Mouse (Mus musculus): ENCODE results near the gene Zfp771. TPM values are rescaled to one million over a fixed set of nuclear protein-coding genes. Genes with fewer than 3 reads are reported as not detected.
A peak's percentile ranks its signal among the peaks of the same experiment; 100 is the strongest.

The Zfp771 gene
- polyA plus RNA-seq, 1 experiment from 2014 or later, result 54.9 TPM

DNA sequence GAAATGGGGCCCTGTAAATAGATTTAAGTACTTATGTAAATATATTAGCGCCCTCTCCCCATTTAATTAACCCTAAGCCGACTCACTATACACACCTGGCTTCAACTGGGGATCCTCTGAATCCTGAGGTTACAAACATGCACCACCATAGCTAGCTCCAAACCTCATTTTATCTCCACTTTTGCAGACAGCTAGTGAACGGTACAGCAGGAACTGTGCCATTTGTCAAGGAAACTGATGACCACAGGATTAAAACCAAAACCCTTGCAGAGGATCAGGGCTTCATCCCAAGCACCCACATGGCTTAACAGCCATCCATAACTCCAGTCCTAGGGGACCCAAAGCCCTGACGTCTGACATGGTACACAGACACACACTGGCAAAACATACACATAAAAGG is 10.9 kb downstream of the Zfp771 start:
- ATAC-seq (ENCODE audit: insufficient number of reproducible peaks, insufficient read depth, low FRiP score, low read depth), result no peak
- Histone ChIP-seq H3K27me3 (ENCODE audit: control insufficient read depth, insufficient read depth, low read length) (no peaks in the 10 kb centered on the region), H3K9ac (replicated peaks; ENCODE audit: low read depth, low read length) (peak overlapping the region; percentile 53; the same call in 1 of the 2 replicates), H3K4me1 (ENCODE audit: control insufficient read depth, insufficient read depth, low read length) (0 out of 2 replicates have a peak, but pooled peaks cover 9% of the 10 kb centered on the region), H3K36me3 (ENCODE audit: control insufficient read depth, insufficient read depth, low read length) (peaks cover 33% of the 10 kb centered on the region), H3K27ac (ENCODE audit: low read length) (peak overlapping the region; percentile 85), H3K9me3 (ENCODE audit: control insufficient read depth, low read depth, low read length) (no peaks in the 10 kb centered on the region), H3K4me2 (replicated peaks; ENCODE audit: low read depth, low read length) (peak overlapping the region; percentile 89), H3K4me3 (ENCODE audit: low read depth, low read length) (peak overlapping the region; percentile 54)
- WGBS, result 9% methylated on average over 4 of the region's 4 CpGs

- no peak for ATAC-seq (ENCODE audit: insufficient number of reproducible peaks, insufficient read depth, low FRiP score, low read depth)
- 91% methylated on average over 2 of the region's 2 CpGs for WGBS
- H3K27ac ChIP-seq (ENCODE audit: low read length), result no peak overlapping the region
- 0 out of 2 replicates have a peak, but pooled peaks cover 9% of the 10 kb centered on the region for H3K4me1 ChIP-seq (ENCODE audit: control insufficient read depth, insufficient read depth, low read length)
- H3K4me2 ChIP-seq (replicated peaks; ENCODE audit: low read depth, low read length), result no peak overlapping the region
- H3K9me3 ChIP-seq (ENCODE audit: control insufficient read depth, low read depth, low read length), result no peaks in the 10 kb centered on the region
- H3K27me3 ChIP-seq (ENCODE audit: control insufficient read depth, insufficient read depth, low read length), result no peaks in the 10 kb centered on the region
- H3K4me3 ChIP-seq (ENCODE audit: low read depth, low read length), result no peak overlapping the region
- peaks cover 28% of the 10 kb centered on the region for H3K36me3 ChIP-seq (ENCODE audit: control insufficient read depth, insufficient read depth, low read length)
- no peak overlapping the region for H3K9ac ChIP-seq (replicated peaks; ENCODE audit: low read depth, low read length)
Measured at GRCm38 (mm10) chr7:127255965-127256364, 11.9 kb downstream of the Zfp771 start.

DNA sequence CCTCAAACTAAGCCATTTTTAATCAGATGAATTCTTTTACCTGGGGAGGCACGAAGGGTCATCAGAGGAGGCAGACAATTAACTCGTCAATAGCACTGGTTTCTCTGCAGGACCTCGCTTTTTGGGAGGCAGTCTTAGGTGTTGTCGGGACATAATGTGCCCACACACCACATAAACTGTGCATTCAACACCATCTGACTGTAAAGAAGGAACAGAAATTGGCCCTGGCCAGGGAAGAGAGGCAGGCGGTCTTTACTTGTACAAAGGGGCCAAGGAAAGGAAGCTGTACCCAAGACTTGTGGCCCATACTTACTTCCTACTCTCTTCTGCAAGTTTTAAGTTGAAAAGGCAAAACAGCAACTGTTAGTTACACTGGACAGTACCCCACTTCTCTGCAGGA is 12.4 kb downstream of the Zfp771 start:
- Histone ChIP-seq H3K36me3 (ENCODE audit: control insufficient read depth, insufficient read depth, low read length) (peaks cover 28% of the 10 kb centered on the region), H3K27ac (ENCODE audit: low read length) (no peak overlapping the region), H3K27me3 (ENCODE audit: control insufficient read depth, insufficient read depth, low read length) (no peaks in the 10 kb centered on the region), H3K4me2 (replicated peaks; ENCODE audit: low read depth, low read length) (no peak overlapping the region), H3K9me3 (ENCODE audit: control insufficient read depth, low read depth, low read length) (no peaks in the 10 kb centered on the region), H3K4me1 (ENCODE audit: control insufficient read depth, insufficient read depth, low read length) (0 out of 2 replicates have a peak, but pooled peaks cover 9% of the 10 kb centered on the region), H3K9ac (replicated peaks; ENCODE audit: low read depth, low read length) (no peak overlapping the region), H3K4me3 (ENCODE audit: low read depth, low read length) (no peak overlapping the region)
- no peak for ATAC-seq (ENCODE audit: insufficient number of reproducible peaks, insufficient read depth, low FRiP score, low read depth)
- 87% methylated on average over 5 of the region's 5 CpGs for WGBS

- Histone ChIP-seq H3K4me3 (ENCODE audit: low read depth, low read length) (peak overlapping the region; percentile 70), H3K27me3 (ENCODE audit: control insufficient read depth, insufficient read depth, low read length) (no peaks in the 10 kb centered on the region), H3K36me3 (ENCODE audit: control insufficient read depth, insufficient read depth, low read length) (peaks cover 18% of the 10 kb centered on the region; the same call in 1 of the 2 replicates), H3K27ac (ENCODE audit: low read length) (no peak overlapping the region), H3K4me2 (replicated peaks; ENCODE audit: low read depth, low read length) (peak overlapping the region; percentile 71), H3K9me3 (ENCODE audit: control insufficient read depth, low read depth, low read length) (no peaks in the 10 kb centered on the region), H3K4me1 (ENCODE audit: control insufficient read depth, insufficient read depth, low read length) (0 out of 2 replicates have a peak, but pooled peaks cover 9% of the 10 kb centered on the region), H3K9ac (replicated peaks; ENCODE audit: low read depth, low read length) (no peak overlapping the region)
- 71% methylated on average over 8 of the region's 8 CpGs for WGBS
- ATAC-seq (ENCODE audit: insufficient number of reproducible peaks, insufficient read depth, low FRiP score, low read depth), result no peak
Measured at GRCm38 (mm10) chr7:127259186-127259905, 15.3 kb downstream of the Zfp771 start.

GRCm38 (mm10) chr7:127260309-127261111 is 16.4 kb downstream of the Zfp771 start, which contains the start of gene Dctpp1:
TSS of gene Dctpp1 (minus strand) at chr7:127260709.
- peak; percentile 98 for ATAC-seq (ENCODE audit: insufficient number of reproducible peaks, insufficient read depth, low FRiP score, low read depth)
- Histone ChIP-seq H3K4me1 (ENCODE audit: control insufficient read depth, insufficient read depth, low read length) (0 out of 2 replicates have a peak, but pooled peaks cover 2% of the 10 kb centered on the region), H3K9me3 (ENCODE audit: control insufficient read depth, low read depth, low read length) (no peaks in the 10 kb centered on the region), H3K27me3 (ENCODE audit: control insufficient read depth, insufficient read depth, low read length) (no peaks in the 10 kb centered on the region), H3K4me3 (ENCODE audit: low read depth, low read length) (peak within 1 kb of the TSS; percentile 70), H3K27ac (ENCODE audit: low read length) (no peak within 1 kb of the TSS), H3K9ac (replicated peaks; ENCODE audit: low read depth, low read length) (peak within 1 kb of the TSS; percentile 65), H3K4me2 (replicated peaks; ENCODE audit: low read depth, low read length) (peak within 1 kb of the TSS; percentile 71), H3K36me3 (ENCODE audit: control insufficient read depth, insufficient read depth, low read length) (peaks cover 18% of the 10 kb centered on the region; the same call in 1 of the 2 replicates)
- under 1% methylated on average over 50 of the region's 50 CpGs for whole genome bisulfite sequencing

DNA sequence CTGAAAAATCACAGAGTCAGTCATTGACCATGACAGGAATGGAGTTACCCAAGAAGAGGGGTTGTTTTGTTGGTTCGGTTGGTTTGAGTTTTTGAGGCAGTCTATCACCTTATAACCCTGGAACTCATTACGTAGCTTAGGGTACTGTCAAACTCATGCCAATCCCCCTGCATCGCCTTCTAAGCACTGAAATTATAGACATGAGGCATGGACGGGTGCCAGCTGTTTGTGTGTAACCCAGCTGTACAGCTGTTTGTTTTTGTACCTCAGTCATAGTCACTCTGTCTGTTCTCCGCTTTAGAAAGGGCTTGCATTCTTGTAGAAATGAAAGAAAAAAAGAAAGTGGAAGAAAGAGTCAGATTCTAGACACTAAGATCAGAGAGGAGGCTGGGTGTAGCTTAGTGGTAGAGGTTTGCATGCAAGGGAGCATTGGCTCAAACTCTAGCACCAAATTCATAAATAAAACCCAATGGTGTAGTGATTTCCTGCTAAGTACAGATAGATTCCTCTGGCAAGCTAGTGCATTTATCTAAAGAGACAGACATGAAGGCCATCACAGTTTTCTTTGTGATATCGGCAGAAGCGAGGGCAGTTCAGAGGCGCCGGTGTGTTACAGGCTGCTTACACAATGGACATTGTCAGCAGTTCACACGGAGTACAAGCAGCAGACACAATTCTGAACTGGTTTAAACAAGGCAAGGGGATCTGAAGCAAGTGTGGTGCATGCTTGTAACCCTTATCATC is 18.3 kb downstream of the Zfp771 start:
- Histone ChIP-seq H3K4me1 (ENCODE audit: control insufficient read depth, insufficient read depth, low read length) (0 out of 2 replicates have a peak, but pooled peaks cover 2% of the 10 kb centered on the region), H3K9me3 (ENCODE audit: control insufficient read depth, low read depth, low read length) (no peaks in the 10 kb centered on the region), H3K36me3 (ENCODE audit: control insufficient read depth, insufficient read depth, low read length) (peaks cover 12% of the 10 kb centered on the region; the same call in 1 of the 2 replicates), H3K27me3 (ENCODE audit: control insufficient read depth, insufficient read depth, low read length) (no peaks in the 10 kb centered on the region), H3K9ac (replicated peaks; ENCODE audit: low read depth, low read length) (no peak overlapping the region), H3K27ac (ENCODE audit: low read length) (no peak overlapping the region), H3K4me2 (replicated peaks; ENCODE audit: low read depth, low read length) (no peak overlapping the region), H3K4me3 (ENCODE audit: low read depth, low read length) (no peak overlapping the region)
- WGBS, result 76% methylated on average over 10 of the region's 10 CpGs
- no peak for ATAC-seq (ENCODE audit: insufficient number of reproducible peaks, insufficient read depth, low FRiP score, low read depth)

GRCm38 (mm10) chr7:127263526-127263925 is 19.5 kb downstream of the Zfp771 start:
- no peak for ATAC-seq (ENCODE audit: insufficient number of reproducible peaks, insufficient read depth, low FRiP score, low read depth)
- no peak overlapping the region for H3K4me3 ChIP-seq (ENCODE audit: low read depth, low read length)
- WGBS, result 96% methylated on average over 3 of the region's 3 CpGs

DNA sequence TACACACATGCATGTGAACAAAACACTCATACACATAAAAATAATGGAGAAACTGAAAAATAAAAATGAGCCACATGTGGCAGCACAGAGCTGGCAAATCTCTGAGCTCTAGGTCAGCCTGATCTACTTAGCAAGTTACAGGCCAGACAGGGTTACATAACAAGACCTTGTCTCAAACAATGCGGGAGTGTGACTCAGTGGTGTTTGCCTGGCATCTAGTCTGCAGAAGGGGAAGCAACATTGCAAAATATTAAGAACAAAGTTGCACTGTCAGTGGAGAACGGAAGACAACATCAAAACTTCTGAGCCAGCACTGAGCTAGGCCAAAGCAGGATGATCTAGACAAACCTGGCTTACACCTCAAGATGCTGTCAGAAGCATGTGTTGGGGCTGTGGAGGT is 26.2 kb downstream of the Zfp771 start:
- no peak for ATAC-seq (ENCODE audit: insufficient number of reproducible peaks, insufficient read depth, low FRiP score, low read depth)
- WGBS, result 70% methylated on average over 2 of the region's 2 CpGs
- H3K4me1 ChIP-seq (ENCODE audit: control insufficient read depth, insufficient read depth, low read length), result peaks cover 14% of the 10 kb centered on the region
- H3K27ac ChIP-seq (ENCODE audit: low read length), result no peak overlapping the region
- H3K9me3 ChIP-seq (ENCODE audit: control insufficient read depth, low read depth, low read length), result 0 out of 2 replicates have a peak, but pooled peaks cover 5% of the 10 kb centered on the region
- no peak overlapping the region for H3K4me2 ChIP-seq (replicated peaks; ENCODE audit: low read depth, low read length)
- H3K4me3 ChIP-seq (ENCODE audit: low read depth, low read length), result no peak overlapping the region
- H3K27me3 ChIP-seq (ENCODE audit: control insufficient read depth, insufficient read depth, low read length), result no peaks in the 10 kb centered on the region
- peaks cover 19% of the 10 kb centered on the region; the same call in 1 of the 2 replicates for H3K36me3 ChIP-seq (ENCODE audit: control insufficient read depth, insufficient read depth, low read length)
- no peak overlapping the region for H3K9ac ChIP-seq (replicated peaks; ENCODE audit: low read depth, low read length)

More at GRCm38 (mm10) chr7:127263526-127263925, 19.5 kb downstream of the Zfp771 start:
- Histone ChIP-seq H3K4me1 (ENCODE audit: control insufficient read depth, insufficient read depth, low read length) (0 out of 2 replicates have a peak, but pooled peaks cover 2% of the 10 kb centered on the region), H3K9me3 (ENCODE audit: control insufficient read depth, low read depth, low read length) (0 out of 2 replicates have a peak, but pooled peaks cover 3% of the 10 kb centered on the region), H3K27me3 (ENCODE audit: control insufficient read depth, insufficient read depth, low read length) (no peaks in the 10 kb centered on the region), H3K36me3 (ENCODE audit: control insufficient read depth, insufficient read depth, low read length) (peaks cover 7% of the 10 kb centered on the region; the same call in 1 of the 2 replicates), H3K9ac (replicated peaks; ENCODE audit: low read depth, low read length) (no peak overlapping the region), H3K27ac (ENCODE audit: low read length) (no peak overlapping the region), H3K4me2 (replicated peaks; ENCODE audit: low read depth, low read length) (no peak overlapping the region)
